Mouse (Mus musculus) mouse embryonic stem cell (cell line): ENCODE results near the gene Cntd1.

Experiments used
- in situ Hi-C, 2 experiments: fragments of 300-500 bp; cut with MboI; formaldehyde crosslinking; loops; 1 replicate in 1 of 2; 3 replicates in 1 of 2; pipeline ENCODE4 v1.14.3; 2019 to 2020; ENCODE audit warnings: low sequenced_read_pairs in 2 of 2, low pct_unique_long_range_greater_than_20kb in 1 of 2, mixed read lengths in 1 of 2; ENCODE audit not compliant: unreplicated experiment in 1 of 2

Gene Cntd1

DNA sequence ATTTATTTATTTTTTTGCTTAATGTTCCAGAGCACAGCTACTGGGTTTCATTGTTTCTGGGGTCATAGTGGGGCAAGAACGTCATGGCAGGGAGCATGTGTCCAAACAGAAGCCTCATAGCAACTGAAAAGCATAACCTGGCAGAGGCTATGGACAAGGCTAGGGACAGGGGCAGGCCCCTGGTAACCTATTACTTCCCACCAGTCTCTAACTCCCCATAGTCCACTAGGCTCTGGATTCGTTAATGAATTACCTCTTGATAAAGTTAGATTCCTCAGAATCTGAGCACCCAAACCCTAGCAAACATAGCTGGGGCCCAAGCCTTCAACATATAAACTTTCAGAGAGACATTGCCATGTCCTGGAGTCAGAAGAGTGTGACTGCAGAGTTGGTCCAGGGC, 27.8 kb upstream of the Cntd1 start:
- in situ Hi-C loops = loop anchor here in 1 of 2 experiments (5.0 kb wide), 1 partner anchor 34 kb away; no protein-coding TSS in a partner anchor

- in situ Hi-C loops = loop anchor here in 1 of 2 experiments (5.0 kb wide), 1 partner anchor 36 kb away; no protein-coding TSS in a partner anchor
These were observed 25.9 kb upstream of the Cntd1 start for GRCm38 (mm10) chr11:101252941-101253340.

DNA sequence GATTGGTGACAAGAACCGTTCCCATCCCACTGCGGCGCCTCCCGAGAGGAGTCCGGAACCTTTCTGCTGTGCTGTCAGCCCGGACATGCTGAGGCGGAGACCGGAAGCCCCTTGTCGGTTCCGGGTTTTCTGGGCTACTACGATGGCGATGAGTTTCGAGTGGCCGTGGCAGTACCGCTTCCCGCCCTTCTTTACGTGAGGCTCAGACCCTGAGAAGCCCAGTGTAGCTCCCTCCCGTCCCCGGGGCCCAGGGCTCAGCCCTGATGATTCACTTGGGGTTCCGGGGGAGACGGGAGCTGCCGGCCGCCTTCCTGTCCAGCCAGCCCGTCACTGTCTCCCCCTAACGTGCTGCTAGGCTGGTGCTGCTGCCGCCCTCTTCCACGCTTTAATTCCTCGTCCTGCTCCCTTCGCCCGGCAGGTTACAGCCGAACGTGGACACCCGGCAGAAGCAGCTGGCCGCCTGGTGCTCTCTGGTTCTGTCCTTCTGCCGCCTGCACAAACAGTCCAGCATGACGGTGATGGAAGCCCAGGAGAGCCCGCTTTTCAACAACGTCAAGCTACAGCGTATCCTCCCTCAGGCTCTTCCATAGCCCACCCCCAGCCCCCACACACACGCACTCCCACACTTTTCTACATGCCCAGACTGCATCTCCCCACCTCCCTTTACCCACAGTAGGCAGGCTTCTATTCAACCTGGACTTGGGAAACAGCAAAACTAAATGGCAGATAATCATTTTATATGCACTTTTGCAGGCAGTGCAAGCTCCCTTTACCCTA, 25.0 kb upstream of the Cntd1 start, which contains the start of gene Vps25:
TSS of gene Vps25 (plus strand) at position 95 of the 777 bp plus-strand sequence.
- in situ Hi-C loops = loop anchor here in 1 of 2 experiments (5.0 kb wide), 1 partner anchor 36 kb away; no protein-coding TSS in a partner anchor

- in situ Hi-C loops = no loop called here
These were observed 22.7 kb upstream of the Cntd1 start for GRCm38 (mm10) chr11:101255826-101256775.

- in situ Hi-C loops = no loop called here
These were observed 19.5 kb upstream of the Cntd1 start for GRCm38 (mm10) chr11:101259261-101259712.

- in situ Hi-C loops = no loop called here
These were observed 18.6 kb upstream of the Cntd1 start, which contains the start of gene Wnk4 for GRCm38 (mm10) chr11:101259948-101260825. Gene Wnk4, plus strand, starts transcription at chr11:101260567.

- in situ Hi-C loops = no loop called here
These were observed 17.9 kb upstream of the Cntd1 start for GRCm38 (mm10) chr11:101260826-101261380.

DNA sequence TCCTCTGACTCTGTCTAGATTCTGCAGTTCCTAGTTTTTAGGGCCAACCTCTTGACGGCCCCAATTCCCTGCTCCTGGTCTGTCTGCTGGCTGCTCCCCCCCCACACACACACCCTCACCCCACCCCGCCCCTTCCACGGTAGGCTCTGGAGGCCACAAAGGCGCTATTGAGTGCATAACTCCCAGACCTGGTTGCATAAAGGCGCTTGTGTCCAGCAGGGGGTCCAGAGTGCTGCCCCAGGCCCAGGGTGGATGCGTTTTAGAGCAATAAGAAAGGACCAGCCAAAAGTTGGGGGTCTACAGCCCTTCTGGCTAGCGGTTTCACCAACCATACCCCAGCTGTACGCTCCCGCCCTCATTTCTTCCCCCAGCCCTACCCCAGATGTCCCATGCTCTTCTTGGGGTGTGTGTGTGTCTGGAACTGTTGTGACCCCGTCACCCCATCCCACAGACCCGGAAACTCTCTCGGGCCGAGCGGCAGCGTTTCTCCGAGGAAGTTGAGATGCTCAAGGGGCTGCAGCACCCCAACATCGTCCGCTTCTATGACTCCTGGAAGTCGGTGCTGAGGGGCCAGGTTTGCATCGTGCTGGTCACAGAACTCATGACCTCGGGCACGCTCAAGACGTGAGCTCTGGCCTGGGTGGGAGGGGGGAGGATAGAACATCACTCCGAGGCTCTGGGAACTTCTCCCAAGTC, 16.4 kb upstream of the Cntd1 start:
- in situ Hi-C loops = no loop called here

DNA sequence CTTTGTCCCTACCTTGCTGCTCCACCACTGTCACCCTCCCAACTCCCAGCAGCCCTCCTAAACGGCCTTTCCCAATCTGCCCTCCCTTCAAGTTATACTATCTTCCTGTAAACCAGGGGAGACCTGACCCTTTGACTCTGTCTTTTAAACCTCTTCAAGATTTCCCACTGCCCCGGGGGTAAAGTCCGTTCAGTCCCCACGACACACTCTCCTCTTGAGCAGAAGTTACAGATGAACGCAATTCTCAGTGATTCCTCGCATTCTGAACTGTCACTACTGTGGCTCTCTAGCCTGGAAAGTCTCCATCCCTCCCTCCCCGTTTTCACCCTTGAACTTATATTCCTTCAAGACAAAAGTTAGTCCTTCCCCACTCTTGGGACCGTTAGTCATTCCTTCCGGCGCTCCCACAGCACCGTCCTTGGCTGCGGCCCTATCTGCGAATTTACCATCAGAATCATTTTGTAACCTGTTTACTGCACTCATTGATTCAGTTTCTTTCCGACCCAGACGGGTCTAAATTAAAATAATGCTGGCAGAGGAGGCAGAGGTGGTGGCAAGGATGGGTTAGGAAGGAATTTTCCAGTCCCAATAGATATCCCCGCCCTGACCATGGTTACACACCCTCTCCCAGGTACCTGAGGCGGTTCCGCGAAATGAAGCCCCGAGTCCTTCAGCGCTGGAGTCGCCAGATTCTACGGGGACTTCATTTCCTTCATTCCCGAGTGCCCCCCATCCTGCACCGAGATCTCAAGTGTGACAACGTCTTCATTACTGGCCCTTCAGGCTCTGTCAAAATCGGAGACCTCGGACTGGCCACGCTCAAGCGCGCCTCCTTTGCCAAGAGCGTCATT, 15.4 kb upstream of the Cntd1 start:
- in situ Hi-C loops = no loop called here

GRCm38 (mm10) chr11:101263989-101264280, 14.9 kb upstream of the Cntd1 start:
- in situ Hi-C loops = no loop called here

- in situ Hi-C loops = no loop called here
These were observed 13.8 kb upstream of the Cntd1 start for GRCm38 (mm10) chr11:101264954-101265471.

DNA sequence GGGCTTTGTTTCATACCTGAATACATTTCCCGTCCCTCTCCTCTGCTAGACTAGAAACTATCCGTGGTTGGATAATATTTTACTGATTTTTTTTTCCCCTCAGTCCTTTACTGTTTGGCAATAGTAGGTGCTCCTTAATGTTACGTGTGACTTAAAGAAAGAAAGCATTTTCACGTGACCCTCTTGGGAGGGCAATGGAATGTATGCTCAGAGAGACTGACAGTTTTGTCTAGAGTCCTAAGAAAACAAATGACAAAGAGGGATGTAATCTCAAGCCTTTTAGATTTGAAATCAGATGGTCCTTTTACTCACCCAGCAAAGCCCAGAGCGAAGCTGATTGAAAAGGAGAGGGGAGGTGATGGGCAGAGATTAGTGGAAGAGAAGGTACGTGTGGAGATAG, 12.9 kb upstream of the Cntd1 start:
- in situ Hi-C loops = no loop called here

GRCm38 (mm10) chr11:101269577-101270116, 9.2 kb upstream of the Cntd1 start:
- in situ Hi-C loops = no loop called here

DNA sequence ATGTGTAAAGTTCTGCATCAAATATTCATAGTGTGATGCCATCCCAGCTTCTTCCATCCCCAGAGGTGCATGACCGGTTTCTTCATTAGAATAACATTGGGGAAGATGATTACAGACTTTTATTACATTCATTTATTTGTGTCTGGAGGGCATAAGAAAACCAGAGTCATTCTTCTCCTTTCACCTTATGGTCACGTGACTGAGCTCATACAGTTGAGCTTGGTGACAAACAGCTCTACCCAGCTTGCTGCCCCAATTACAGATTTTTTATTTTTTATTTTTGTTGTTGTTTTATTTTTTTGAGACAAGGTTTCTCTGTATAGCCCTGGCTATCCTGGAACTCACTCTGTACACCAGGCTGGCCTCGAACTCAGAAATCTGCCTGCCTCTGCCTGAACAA, 6.4 kb upstream of the Cntd1 start:
- in situ Hi-C loops = no loop called here

DNA sequence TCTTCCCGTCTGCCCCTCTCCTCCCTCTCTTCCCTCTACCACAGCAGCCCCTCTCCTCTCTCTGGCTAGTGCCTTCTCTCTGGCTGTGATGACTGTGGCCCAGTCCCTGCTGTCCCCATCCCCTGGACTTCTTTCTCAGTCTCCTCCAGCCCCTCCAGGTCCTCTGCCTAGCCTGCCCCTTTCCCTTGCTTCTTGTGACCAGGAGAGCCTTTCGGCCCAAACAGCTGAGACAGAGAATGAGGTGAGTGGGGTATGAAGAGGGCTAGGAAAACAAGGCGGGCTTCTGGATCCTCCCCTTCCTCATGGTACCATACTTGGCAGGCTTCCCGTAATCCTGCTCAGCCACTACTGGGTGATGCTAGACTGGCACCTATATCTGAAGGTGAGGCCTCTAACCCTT, 3.5 kb upstream of the Cntd1 start:
- in situ Hi-C loops = no loop called here
